ENCODE assay signal across 21 mouse cellular contexts in genomic region chr5:99203475-99203874, GRCm38 (mm10).
A peak's percentile ranks its signal among the peaks of the same experiment; 100 is the strongest.
DNase-seq lines count a peak whose midpoint lies in the region; ATAC-seq and TF ChIP-seq lines count a peak whose summit lies in the region.
"Had no signal": no experiment of that assay in that cellular context is flagged by ENCODE, and none has a peak within 500 bp of the region (broad histone marks: within the 10 kb centered on the region; RNA-seq: fewer than 3 reads in every experiment).

No protein-coding gene starts in this region.

- H3K27ac ChIP-seq in intestine, embryonic 16.5 days (ENCODE audit: low read length) = no peak overlapping the region
- H3K27ac ChIP-seq in stomach, postnatal 0 days (replicated peaks) = no peak overlapping the region
- H3K27ac ChIP-seq in midbrain, embryonic 14.5 days (replicated peaks; ENCODE audit: low read depth, low read length) = no peak overlapping the region
- H3K27ac ChIP-seq: embryonic facial prominence, embryonic 15.5 days; forebrain, embryonic 10.5 days; hindbrain, embryonic 14.5 days had no signal

- ATAC-seq in CD4-positive, CD25-positive, alpha-beta regulatory T cell, adult 4 months = no peak
- peak; percentile 33; the same call in 1 of the 2 replicates for ATAC-seq in intestine, embryonic 16.5 days
- ATAC-seq in stomach, postnatal 0 days (ENCODE audit: low FRiP score, low TSS enrichment) = peak; percentile 71
- ATAC-seq in midbrain, embryonic 14.5 days (ENCODE audit: low FRiP score, low TSS enrichment) = no peak
- ATAC-seq: liver, postnatal 0 days had no signal

- H3K4me2 ChIP-seq in intestine, embryonic 16.5 days (ENCODE audit: low read depth, low read length) = no peak overlapping the region
- H3K4me2 ChIP-seq in stomach, postnatal 0 days (replicated peaks; ENCODE audit: low read depth) = no peak overlapping the region
- no peak overlapping the region for H3K4me2 ChIP-seq in midbrain, embryonic 14.5 days (ENCODE audit: low read length)
- H3K4me2 ChIP-seq: embryonic facial prominence, embryonic 15.5 days; heart, embryonic 12.5 days; hindbrain, embryonic 14.5 days; midbrain, embryonic 11.5 days had no signal

- no peaks in the 10 kb centered on the region; the same call in 1 of the 2 replicates for H3K27me3 ChIP-seq in intestine, embryonic 16.5 days (replicated peaks; ENCODE audit: control insufficient read depth, insufficient read depth, low read length)
- no peaks in the 10 kb centered on the region for H3K27me3 ChIP-seq in stomach, postnatal 0 days (ENCODE audit: control insufficient read depth, insufficient read depth, low read length)
- H3K27me3 ChIP-seq in midbrain, embryonic 14.5 days (ENCODE audit: control insufficient read depth, insufficient read depth, low read length) = no peaks in the 10 kb centered on the region

- H3K36me3 ChIP-seq in intestine, embryonic 16.5 days (ENCODE audit: control insufficient read depth, insufficient read depth, low read length) = no peaks in the 10 kb centered on the region
- H3K36me3 ChIP-seq in stomach, postnatal 0 days (ENCODE audit: control insufficient read depth, insufficient read depth, low read length) = no peaks in the 10 kb centered on the region
- no peaks in the 10 kb centered on the region for H3K36me3 ChIP-seq in midbrain, embryonic 14.5 days (ENCODE audit: control insufficient read depth, insufficient read depth, low read length)
- H3K36me3 ChIP-seq: embryonic facial prominence, embryonic 15.5 days; forebrain, embryonic 10.5 days; heart, embryonic 12.5 days; limb, embryonic 10.5 days had no signal

- H3K9ac ChIP-seq in intestine, embryonic 16.5 days (ENCODE audit: low read depth, low read length) = no peak overlapping the region
- no peak overlapping the region for H3K9ac ChIP-seq in stomach, postnatal 0 days (ENCODE audit: low read length)
- H3K9ac ChIP-seq in midbrain, embryonic 14.5 days (replicated peaks; ENCODE audit: low read length) = no peak overlapping the region
- H3K9ac ChIP-seq: embryonic facial prominence, embryonic 15.5 days; forebrain, postnatal 0 days; heart, embryonic 12.5 days; hindbrain, embryonic 14.5 days; liver, postnatal 0 days had no signal

- H3K9me3 ChIP-seq in intestine, embryonic 16.5 days (ENCODE audit: control insufficient read depth, low read length) = no peaks in the 10 kb centered on the region
- H3K9me3 ChIP-seq in stomach, postnatal 0 days (ENCODE audit: control insufficient read depth, low read length) = no peaks in the 10 kb centered on the region
- no peaks in the 10 kb centered on the region for H3K9me3 ChIP-seq in midbrain, embryonic 14.5 days (ENCODE audit: control insufficient read depth, low read length)
- H3K9me3 ChIP-seq: embryonic facial prominence, embryonic 15.5 days; forebrain, embryonic 10.5 days; heart, embryonic 12.5 days; limb, embryonic 10.5 days had no signal

- TF ChIP-seq CTCF in stomach, postnatal 0 days (IDR thresholded peaks at IDR 0.05; ENCODE audit: low read depth) = no peak

- 39% methylated on average over 2 of the region's 2 CpGs for WGBS in intestine, embryonic 16.5 days
- 39% methylated on average over 2 of the region's 2 CpGs for WGBS in stomach, postnatal 0 days
- 92% methylated on average over 2 of the region's 2 CpGs for WGBS in midbrain, embryonic 14.5 days

- H3K4me3 ChIP-seq in intestine, embryonic 16.5 days (ENCODE audit: low read length) = no peak overlapping the region
- H3K4me3 ChIP-seq in stomach, postnatal 0 days (ENCODE audit: low read depth, low read length) = no peak overlapping the region
- H3K4me3 ChIP-seq in midbrain, embryonic 14.5 days (replicated peaks; ENCODE audit: low read depth, low read length) = no peak overlapping the region
- H3K4me3 ChIP-seq: embryonic facial prominence, embryonic 15.5 days; forebrain, embryonic 10.5 days; heart, embryonic 12.5 days; limb, embryonic 10.5 days had no signal

- TF ChIP-seq EP300 in stomach, postnatal 0 days (optimal IDR thresholded peaks at IDR 0.05) = no peak

- H3K4me1 ChIP-seq in intestine, embryonic 16.5 days (ENCODE audit: control insufficient read depth, insufficient read depth, low read length) = no peaks in the 10 kb centered on the region
- no peaks in the 10 kb centered on the region for H3K4me1 ChIP-seq in stomach, postnatal 0 days (replicated peaks; ENCODE audit: control insufficient read depth, insufficient read depth)
- no peaks in the 10 kb centered on the region for H3K4me1 ChIP-seq in midbrain, embryonic 14.5 days (ENCODE audit: control insufficient read depth, insufficient read depth, low read length)
- H3K4me1 ChIP-seq: embryonic facial prominence, embryonic 15.5 days; forebrain, embryonic 10.5 days; heart, embryonic 12.5 days; limb, embryonic 10.5 days had no signal

- peak; percentile 11 for DNase-seq in CD4-positive, CD25-positive, alpha-beta regulatory T cell, adult 2 months (ENCODE audit: low read depth, low spot score)
- DNase-seq in urinary bladder, postnatal 14 days (ENCODE audit: low spot score) = peak; percentile 28
- no peak for DNase-seq in urinary bladder, adult 2 months (ENCODE audit: low spot score)
- DNase-seq in stomach, postnatal 0 days (ENCODE audit: low spot score) = no peak
- DNase-seq in kidney, postnatal 36 days = no peak
- no peak for DNase-seq in midbrain, embryonic 14.5 days
- DNase-seq: adrenal gland, adult 8-10 months; cerebellum, postnatal 14 days; forebrain, postnatal 0 days; heart, postnatal 36 days; kidney, adult 2 months; kidney, postnatal 14 days; liver, postnatal 0 days had no signal

Comparison
In these comparisons a context has a peak if more than half of its experiments do, and no peak if none do; other contexts are left out.
1. DNase-seq: peak in CD4-positive, CD25-positive, alpha-beta regulatory T cell, adult 2 months (single experiment) and urinary bladder, postnatal 14 days (single experiment); none in urinary bladder, adult 2 months (single experiment), stomach, postnatal 0 days (single experiment), kidney, postnatal 36 days (0 of 2) and midbrain, embryonic 14.5 days (single experiment).
2. ATAC-seq: peak in intestine, embryonic 16.5 days (single experiment) and stomach, postnatal 0 days (single experiment); none in CD4-positive, CD25-positive, alpha-beta regulatory T cell, adult 4 months (single experiment) and midbrain, embryonic 14.5 days (single experiment).